Mouse (Mus musculus) stomach, embryonic 15.5 days (tissue): Measurements from ENCODE around the gene Atp5s. TPM values are rescaled to one million over a fixed set of nuclear protein-coding genes. Genes with fewer than 3 reads are reported as not detected.

Experiments
- ATAC-seq: fragments of 200-750 bp; cut with Nextera tagmentation; 2 replicates; pipeline ENCODE4 v1.8.0; 2017; ENCODE audit warnings: low read depth, moderate number of reproducible peaks, moderate TSS enrichment; ENCODE audit not compliant: insufficient read depth, low FRiP score
- H3K27ac ChIP-seq: fragments of 300-500 bp; sonication (generic); 2 replicates; pipeline ENCODE4 v1.5.1; 2015; ENCODE audit warnings: mild to moderate bottlenecking, inconsistent platforms
- H3K27me3 ChIP-seq: fragments of 300-500 bp; sonication (generic); replicated peaks from 2 replicates; pipeline ENCODE4 v1.6.1; 2015; ENCODE audit warnings: inconsistent platforms
- H3K36me3 ChIP-seq: fragments of 300-500 bp; sonication (generic); 2 replicates; pipeline ENCODE4 v1.6.1; 2015; ENCODE audit warnings: inconsistent platforms
- H3K4me1 ChIP-seq: fragments of 300-500 bp; sonication (generic); 2 replicates; pipeline ENCODE4 v1.6.1; 2015; ENCODE audit warnings: inconsistent platforms
- H3K4me2 ChIP-seq: fragments of 300-500 bp; sonication (generic); 2 replicates; pipeline ENCODE4 v1.6.1; 2015; ENCODE audit warnings: mild to moderate bottlenecking, inconsistent platforms
- H3K4me3 ChIP-seq: fragments of 300-500 bp; sonication (generic); replicated peaks from 2 replicates; pipeline ENCODE4 v1.5.1; 2015; ENCODE audit warnings: inconsistent platforms
- H3K9ac ChIP-seq: fragments of 300-500 bp; sonication (generic); 2 replicates; pipeline ENCODE4 v1.6.1; 2015; ENCODE audit warnings: inconsistent platforms
- H3K9me3 ChIP-seq: fragments of 300-500 bp; sonication (generic); 2 replicates; pipeline ENCODE4 v1.6.1; 2016; ENCODE audit warnings: inconsistent platforms
- WGBS: fragments of 180-500 bp; shearing (Covaris S2); methylation state at CpG from one replicate; pipeline ENCODE4 v1.1.7; 2015; 5-methylcytosine and 5-hydroxymethylcytosine counted together
- polyA plus RNA-seq: library from polyadenylated mRNA; unstranded; fragments of >200 nt; fragmentation: Nextera tagmentation; extraction: Ambion mirVana; gene quantifications from 2 replicates; pipeline ENCODE4 v1.2.1, GENCODE M21; 2015

Atp5s gene
- 28.2 and 28.3 TPM in 2 replicates for polyA plus RNA-seq

DNA sequence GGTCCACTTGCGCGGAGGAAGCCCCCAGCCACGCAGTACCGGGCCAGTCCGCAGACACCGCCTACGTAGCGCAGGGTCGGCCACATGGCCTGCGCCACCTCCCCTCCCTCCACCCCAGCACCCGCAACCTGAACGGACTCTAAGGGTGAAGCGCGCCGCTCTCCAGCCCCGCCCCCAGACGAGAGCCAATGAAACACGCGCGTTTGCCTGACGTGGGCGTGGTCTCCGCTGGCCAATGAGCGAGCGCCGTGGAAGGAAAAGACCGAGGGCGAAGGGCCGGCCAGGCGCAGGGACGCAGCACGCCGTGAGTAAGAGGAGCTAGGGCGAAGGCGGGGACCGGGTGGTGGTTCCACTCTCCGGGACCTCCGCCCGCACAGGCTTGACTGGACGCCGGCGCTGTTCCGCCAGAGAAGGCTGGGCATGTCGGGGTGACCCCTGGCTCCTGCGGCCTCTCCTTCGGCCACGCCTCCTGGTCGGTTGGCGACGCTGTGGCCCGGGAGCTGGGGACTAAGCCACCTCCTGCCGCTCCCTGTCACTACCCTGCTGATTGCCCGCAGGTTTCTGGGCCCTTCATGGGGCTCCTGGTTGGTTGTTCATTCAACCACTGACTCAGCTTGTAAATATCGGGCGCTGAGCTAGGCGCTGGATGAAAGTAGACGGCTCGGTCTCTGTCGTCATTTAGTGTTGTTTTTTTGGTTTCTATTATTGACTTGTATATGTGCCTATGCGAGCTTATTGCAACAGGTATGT is at the start of gene Atp5s, which contains the start of gene L2hgdh:
TSS of gene Atp5s (plus strand) at position 240 of the 750 bp plus-strand sequence.
TSS of gene L2hgdh (minus strand) at position 163 of the 750 bp plus-strand sequence.
- WGBS = under 1% methylated on average over 59 of the region's 60 CpGs
- no peaks in the 10 kb centered on the region for H3K27me3 ChIP-seq
- 0 out of 2 replicates have a peak, but pooled peaks cover 2% of the 10 kb centered on the region for H3K36me3 ChIP-seq
- H3K27ac ChIP-seq = peak within 1 kb of the TSS; percentile 88
- no peaks in the 10 kb centered on the region for H3K9me3 ChIP-seq
- H3K4me1 ChIP-seq = 0 out of 2 replicates have a peak, but pooled peaks cover 7% of the 10 kb centered on the region
- peak within 1 kb of the TSS; percentile 63 for H3K4me3 ChIP-seq
- peak; percentile 97 for ATAC-seq
- peak within 1 kb of the TSS; percentile 58 for H3K9ac ChIP-seq
- H3K4me2 ChIP-seq = peak within 1 kb of the TSS; percentile 78

- no peak overlapping the region for H3K27ac ChIP-seq
- WGBS = 79% methylated on average over 4 of the region's 4 CpGs
These were observed 48.6 kb upstream of the Atp5s start for GRCm38 (mm10) chr12:69676157-69676556.

GRCm38 (mm10) chr12:69680635-69681565 is 43.9 kb upstream of the Atp5s start:
- peak overlapping the region; percentile 99 for H3K27ac ChIP-seq
- peak overlapping the region; percentile 84 for H3K9ac ChIP-seq
- peak overlapping the region; percentile 67 for H3K4me2 ChIP-seq
- 0 out of 2 replicates have a peak, but pooled peaks cover 3% of the 10 kb centered on the region for H3K4me1 ChIP-seq
- under 1% methylated on average over 49 of the region's 56 CpGs for WGBS
- no peaks in the 10 kb centered on the region for H3K36me3 ChIP-seq
- peak; percentile 50; the same call in 1 of the 2 replicates for ATAC-seq
- peak overlapping the region; percentile 91 for H3K4me3 ChIP-seq
- no peaks in the 10 kb centered on the region for H3K9me3 ChIP-seq
- H3K27me3 ChIP-seq = no peaks in the 10 kb centered on the region

More at GRCm38 (mm10) chr12:69676157-69676556, 48.6 kb upstream of the Atp5s start:
- H3K36me3 ChIP-seq = no peaks in the 10 kb centered on the region
- H3K9me3 ChIP-seq = no peaks in the 10 kb centered on the region
- H3K9ac ChIP-seq = no peak overlapping the region
- H3K4me2 ChIP-seq = no peak overlapping the region
- no peak overlapping the region for H3K4me3 ChIP-seq
- H3K4me1 ChIP-seq = peaks cover 14% of the 10 kb centered on the region; the same call in 1 of the 2 replicates
- no peak for ATAC-seq
- no peaks in the 10 kb centered on the region for H3K27me3 ChIP-seq

- H3K9me3 ChIP-seq = no peaks in the 10 kb centered on the region
- H3K27me3 ChIP-seq = no peaks in the 10 kb centered on the region
- H3K27ac ChIP-seq = peak within 1 kb of the TSS; percentile 99
- ATAC-seq = peak; percentile 83
- under 1% methylated on average over 31 of the region's 85 CpGs for WGBS
- no peaks in the 10 kb centered on the region for H3K4me1 ChIP-seq
- H3K36me3 ChIP-seq = no peaks in the 10 kb centered on the region
- peak within 1 kb of the TSS; percentile 91 for H3K4me3 ChIP-seq
- peak within 1 kb of the TSS; percentile 84 for H3K9ac ChIP-seq
- peak within 1 kb of the TSS; percentile 67 for H3K4me2 ChIP-seq
These were observed 43.1 kb upstream of the Atp5s start, which contains the start of gene Sos2 for GRCm38 (mm10) chr12:69681566-69682061. Gene Sos2, minus strand, starts transcription at chr12:69681852.

DNA sequence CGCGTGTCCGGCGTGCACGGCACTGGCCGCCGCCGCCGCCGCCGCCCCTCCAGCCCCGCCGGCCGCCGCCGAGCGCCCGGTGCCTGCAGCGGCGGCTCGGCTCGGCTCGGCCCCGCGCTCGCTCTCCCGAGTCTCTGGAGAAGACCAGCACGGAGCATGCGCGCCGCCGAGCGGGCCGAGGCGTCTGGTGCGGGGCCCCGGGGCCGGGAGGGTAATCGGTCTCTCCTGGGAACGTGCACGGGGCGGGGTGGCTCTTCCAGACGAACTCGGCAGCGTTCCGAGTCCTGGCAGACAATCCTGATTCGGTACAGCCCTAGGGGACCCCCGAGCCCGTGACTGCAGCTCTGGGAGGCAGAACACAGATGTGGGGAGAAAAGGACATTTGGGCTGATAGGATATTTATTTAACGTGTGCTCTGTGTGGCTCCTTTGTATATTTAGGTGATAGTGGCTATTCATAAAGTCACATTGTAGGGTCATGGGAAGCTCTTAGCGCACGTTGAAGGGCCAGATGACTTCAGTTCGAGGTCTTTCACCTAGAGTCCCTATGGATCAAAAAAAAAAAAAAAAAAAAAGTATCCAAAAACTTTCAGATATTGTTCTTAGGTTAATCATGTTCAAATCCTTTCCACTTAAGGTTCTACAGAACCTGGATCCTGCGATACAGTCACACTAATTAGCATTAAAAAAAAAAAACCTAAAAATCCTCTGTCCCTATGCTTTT is 42.5 kb upstream of the Atp5s start:
- no peaks in the 10 kb centered on the region for H3K27me3 ChIP-seq
- peak overlapping the region; percentile 67 for H3K4me2 ChIP-seq
- H3K4me3 ChIP-seq = peak overlapping the region; percentile 91
- peak overlapping the region; percentile 84 for H3K9ac ChIP-seq
- H3K4me1 ChIP-seq = no peaks in the 10 kb centered on the region
- peak; percentile 88 for ATAC-seq
- WGBS = under 1% methylated on average over 41 of the region's 54 CpGs
- no peaks in the 10 kb centered on the region for H3K36me3 ChIP-seq
- H3K27ac ChIP-seq = peak overlapping the region; percentile 99
- H3K9me3 ChIP-seq = no peaks in the 10 kb centered on the region

DNA sequence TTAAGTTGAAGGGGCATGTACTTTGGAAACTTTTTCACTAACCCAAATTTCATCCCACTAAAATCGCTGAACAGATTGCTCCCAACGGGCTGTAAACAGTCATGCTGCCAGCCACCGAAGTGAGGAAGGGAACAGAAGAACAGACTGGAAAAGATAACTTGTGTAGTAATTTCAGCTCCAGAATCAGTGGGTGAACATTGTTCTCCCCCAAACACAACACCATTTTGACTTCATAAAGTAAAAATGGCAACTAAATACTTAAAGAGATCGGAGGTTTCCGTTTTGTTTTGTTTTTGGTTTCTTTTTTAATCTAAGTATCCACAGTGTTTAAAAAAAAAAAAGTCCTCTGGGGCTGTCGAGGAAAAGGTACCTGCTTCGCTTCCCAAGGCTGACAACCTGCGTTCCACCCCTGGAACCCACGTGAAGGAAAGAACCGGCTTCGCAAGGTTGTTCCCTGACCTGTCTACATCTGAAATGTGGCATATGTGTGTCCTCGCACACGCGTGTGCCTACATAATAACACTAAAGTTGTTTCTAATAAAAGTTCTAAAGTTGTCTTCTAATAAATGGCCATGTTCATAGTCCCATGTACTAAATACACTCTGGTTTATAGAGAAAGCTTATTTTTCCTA is 41.8 kb upstream of the Atp5s start:
- H3K4me3 ChIP-seq = peak overlapping the region; percentile 4; the same call in 1 of the 2 replicates
- no peak for ATAC-seq
- no peaks in the 10 kb centered on the region for H3K36me3 ChIP-seq
- no peaks in the 10 kb centered on the region for H3K4me1 ChIP-seq
- no peaks in the 10 kb centered on the region for H3K27me3 ChIP-seq
- peak overlapping the region; percentile 23; the same call in 1 of the 2 replicates for H3K27ac ChIP-seq
- peak overlapping the region; percentile 67 for H3K4me2 ChIP-seq
- WGBS = 37% methylated on average over 14 of the region's 14 CpGs
- no peak overlapping the region for H3K9ac ChIP-seq
- no peaks in the 10 kb centered on the region for H3K9me3 ChIP-seq

DNA sequence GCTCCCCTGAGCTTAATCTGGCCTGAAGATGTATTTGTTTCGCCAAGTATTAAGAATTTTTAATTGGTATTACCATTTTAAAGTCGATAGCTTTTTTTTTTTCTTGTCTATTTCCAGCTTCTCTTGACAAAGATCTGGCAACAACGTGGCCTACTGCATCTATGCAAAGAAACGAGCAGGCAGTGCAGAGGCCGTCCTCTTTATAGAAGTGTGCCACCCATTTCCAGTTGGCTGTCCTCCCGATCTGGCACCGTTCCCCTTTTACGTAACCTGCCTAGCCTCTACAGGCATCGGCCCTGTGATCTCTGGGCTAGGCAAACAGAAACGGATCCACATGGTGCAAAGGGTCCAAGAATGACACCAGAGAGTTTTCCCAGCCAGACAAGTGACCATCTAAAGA is 41.2 kb upstream of the Atp5s start:
- H3K4me2 ChIP-seq = peak overlapping the region; percentile 67; the same call in 1 of the 2 replicates
- H3K4me3 ChIP-seq = no peak overlapping the region
- WGBS = 40% methylated on average over 10 of the region's 10 CpGs
- H3K9me3 ChIP-seq = no peaks in the 10 kb centered on the region
- no peak for ATAC-seq
- no peaks in the 10 kb centered on the region for H3K4me1 ChIP-seq
- H3K9ac ChIP-seq = no peak overlapping the region
- no peaks in the 10 kb centered on the region for H3K36me3 ChIP-seq
- no peaks in the 10 kb centered on the region for H3K27me3 ChIP-seq
- peak overlapping the region; percentile 23; the same call in 1 of the 2 replicates for H3K27ac ChIP-seq

DNA sequence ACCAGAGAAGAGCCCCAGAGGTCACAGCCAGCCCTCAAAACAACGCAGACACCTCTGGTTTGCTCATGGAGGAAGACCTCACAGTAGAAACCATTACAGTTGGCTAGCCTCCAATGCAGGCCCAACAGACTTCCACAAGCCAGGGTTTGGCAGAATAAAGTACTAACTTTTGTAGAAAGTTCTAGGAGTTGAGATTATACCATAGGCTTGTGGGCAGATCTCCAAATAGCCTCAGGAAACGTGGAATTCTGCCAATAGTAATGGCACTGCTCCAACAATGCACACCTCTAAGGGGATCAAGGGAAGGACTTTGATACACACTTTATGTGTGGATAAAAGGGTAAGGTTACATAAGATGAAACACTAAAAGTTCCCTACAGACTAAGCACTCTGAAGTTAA is 36.4 kb upstream of the Atp5s start:
- no peak for ATAC-seq
- Histone ChIP-seq H3K4me3 (no peak overlapping the region), H3K4me1 (no peaks in the 10 kb centered on the region), H3K36me3 (no peaks in the 10 kb centered on the region), H3K27me3 (no peaks in the 10 kb centered on the region), H3K27ac (peak overlapping the region; percentile 26; the same call in 1 of the 2 replicates), H3K4me2 (no peak overlapping the region), H3K9me3 (no peaks in the 10 kb centered on the region), H3K9ac (no peak overlapping the region)
- WGBS = 36% methylated on average over 2 of the region's 2 CpGs

- Histone ChIP-seq H3K27ac (no peak overlapping the region; the same call in 1 of the 2 replicates), H3K4me2 (no peak overlapping the region), H3K4me1 (no peaks in the 10 kb centered on the region), H3K9me3 (no peaks in the 10 kb centered on the region), H3K9ac (no peak overlapping the region), H3K4me3 (no peak overlapping the region), H3K27me3 (no peaks in the 10 kb centered on the region), H3K36me3 (no peaks in the 10 kb centered on the region)
- ATAC-seq = no peak
These were observed 35.7 kb upstream of the Atp5s start for GRCm38 (mm10) chr12:69689094-69689493.

GRCm38 (mm10) chr12:69690714-69691113 is 34.0 kb upstream of the Atp5s start:
- Histone ChIP-seq H3K9ac (no peak overlapping the region), H3K27me3 (no peaks in the 10 kb centered on the region), H3K4me2 (no peak overlapping the region), H3K36me3 (no peaks in the 10 kb centered on the region), H3K9me3 (no peaks in the 10 kb centered on the region), H3K27ac (no peak overlapping the region), H3K4me3 (no peak overlapping the region), H3K4me1 (no peaks in the 10 kb centered on the region)
- ATAC-seq = no peak
- 85% methylated on average over 4 of the region's 4 CpGs for WGBS
